Mouse (Mus musculus) natural killer cell, adult 2 months (primary cell): ENCODE data around the gene Gm8229.
"Not testable (repeated sequence)": the region's sequence is repeated elsewhere in the genome, so short reads cannot be mapped to it uniquely, and the experiment has no call there.

Experiments used
- DNase-seq, 2 experiments: peaks; one replicate each; pipeline ENCODE4 v3.0.0; 2022; ENCODE audit warnings: low spot score in 2 of 2

Gene Gm8229

GRCm38 (mm10) chr14:44365057-44365456 lies at the start of gene Gm8229:
TSS of gene Gm8229 (plus strand) at chr14:44365357.
- not testable (repeated sequence) for DNase-seq

GRCm38 (mm10) chr14:44338484-44338883 lies 26.7 kb upstream of the Gm8229 start, which contains the start of gene Gm5930:
TSS of gene Gm5930 (minus strand) at chr14:44338584.
- DNase-seq: not testable (repeated sequence)

- not testable (repeated sequence) for DNase-seq
These were observed 3.7 kb upstream of the Gm8229 start for GRCm38 (mm10) chr14:44361416-44361815.

GRCm38 (mm10) chr14:44362301-44362700 lies 2.9 kb upstream of the Gm8229 start:
- DNase-seq: not testable (repeated sequence)

GRCm38 (mm10) chr14:44384233-44384632 lies 19.1 kb downstream of the Gm8229 start:
- DNase-seq: not testable (repeated sequence)

- not testable (repeated sequence) for DNase-seq
These were observed 45.4 kb downstream of the Gm8229 start, which contains the start of gene Gm3371 for GRCm38 (mm10) chr14:44410588-44410987. TSS of gene Gm3371 (minus strand) at chr14:44410688.
